Mouse (Mus musculus) liver, embryonic 15.5 days (tissue): Measurements from ENCODE around the gene Akr1d1. TPM values are rescaled to one million over a fixed set of nuclear protein-coding genes. Genes with fewer than 3 reads are reported as not detected.

Experiments used
- ATAC-seq: fragments of 200-750 bp; cut with Nextera tagmentation; 2 replicates; pipeline ENCODE4 v1.8.0; 2017; ENCODE audit warnings: moderate number of reproducible peaks, mild to moderate bottlenecking, moderate library complexity; ENCODE audit not compliant: insufficient read depth
- H3K27ac ChIP-seq: fragments of 300-500 bp; sonication (generic); replicated peaks from 2 replicates; pipeline ENCODE4 v1.5.1; 2015; ENCODE audit warnings: mild to moderate bottlenecking, inconsistent platforms
- H3K27me3 ChIP-seq: fragments of 300-500 bp; sonication (generic); 2 replicates; pipeline ENCODE4 v1.6.1; 2015; ENCODE audit warnings: mild to moderate bottlenecking, inconsistent platforms
- H3K36me3 ChIP-seq: fragments of 300-500 bp; sonication (generic); replicated peaks from 2 replicates; pipeline ENCODE4 v1.6.1; 2015; ENCODE audit warnings: moderate library complexity, mild to moderate bottlenecking, inconsistent platforms
- H3K4me1 ChIP-seq: fragments of 300-500 bp; sonication (generic); replicated peaks from 2 replicates; pipeline ENCODE4 v1.6.1; 2015; ENCODE audit warnings: inconsistent platforms
- H3K4me2 ChIP-seq: fragments of 300-500 bp; sonication (generic); 2 replicates; pipeline ENCODE4 v1.6.1; 2015; ENCODE audit warnings: moderate library complexity, mild to moderate bottlenecking, inconsistent platforms
- H3K4me3 ChIP-seq: fragments of 300-500 bp; sonication (generic); replicated peaks from 2 replicates; pipeline ENCODE4 v1.5.1; 2015; ENCODE audit warnings: mild to moderate bottlenecking, inconsistent platforms
- H3K9ac ChIP-seq: fragments of 300-500 bp; sonication (generic); 2 replicates; pipeline ENCODE4 v1.6.1; 2015; ENCODE audit warnings: moderate library complexity, mild to moderate bottlenecking, inconsistent platforms
- H3K9me3 ChIP-seq: fragments of 300-500 bp; sonication (generic); replicated peaks from 2 replicates; pipeline ENCODE4 v1.6.1; 2016; ENCODE audit warnings: inconsistent platforms
- WGBS: fragments of 180-500 bp; shearing (Covaris S2); methylation state at CpG from one replicate; pipeline ENCODE4 v1.1.7; 2015; ENCODE audit warnings: mixed read lengths; ENCODE audit not compliant: insufficient replicate concordance; 5-methylcytosine and 5-hydroxymethylcytosine counted together
- polyA plus RNA-seq: library from polyadenylated mRNA; unstranded; fragments of >200 nt; fragmentation: Nextera tagmentation; extraction: Ambion mirVana; gene quantifications from 2 replicates; pipeline ENCODE4 v1.2.1, GENCODE M21; 2015

Gene Akr1d1
- 8.7 and 9.8 TPM in 2 replicates for polyA plus RNA-seq

GRCm38 (mm10) chr6:37529940-37530339 is at the start of gene Akr1d1:
Gene Akr1d1, plus strand, starts transcription at chr6:37530173.
- ATAC-seq = peak; percentile 57; the same call in 1 of the 2 replicates

GRCm38 (mm10) chr6:37481147-37481546 is 48.8 kb upstream of the Akr1d1 start:
- Histone ChIP-seq H3K9me3 (no peaks in the 10 kb centered on the region), H3K36me3 (no peaks in the 10 kb centered on the region), H3K27ac (no peak overlapping the region), H3K9ac (no peak overlapping the region), H3K4me2 (no peak overlapping the region), H3K4me3 (no peak overlapping the region), H3K4me1 (peaks cover 10% of the 10 kb centered on the region; the same call in 1 of the 2 replicates), H3K27me3 (no peaks in the 10 kb centered on the region)
- ATAC-seq = no peak
- 64% methylated on average over 3 of the region's 3 CpGs for WGBS

More at GRCm38 (mm10) chr6:37529940-37530339, at the start of gene Akr1d1:
- Histone ChIP-seq H3K4me1 (no peaks in the 10 kb centered on the region), H3K4me2 (peak within 1 kb of the TSS; percentile 25), H3K27me3 (no peaks in the 10 kb centered on the region), H3K9ac (no peak within 1 kb of the TSS), H3K36me3 (no peaks in the 10 kb centered on the region), H3K4me3 (0 out of 2 replicates have a peak within 1 kb of the TSS, but pooled peaks have one; percentile 14), H3K9me3 (no peaks in the 10 kb centered on the region), H3K27ac (no peak within 1 kb of the TSS)
- 69% methylated on average over 4 of the region's 4 CpGs for WGBS

GRCm38 (mm10) chr6:37483262-37483661 is 46.7 kb upstream of the Akr1d1 start:
- no peak overlapping the region for H3K4me3 ChIP-seq
- ATAC-seq = no peak
- no peaks in the 10 kb centered on the region for H3K36me3 ChIP-seq
- WGBS = 14% methylated on average over 5 of the region's 5 CpGs
- H3K9me3 ChIP-seq = no peaks in the 10 kb centered on the region
- no peaks in the 10 kb centered on the region for H3K27me3 ChIP-seq
- H3K27ac ChIP-seq = no peak overlapping the region
- peaks cover 9% of the 10 kb centered on the region; the same call in 1 of the 2 replicates for H3K4me1 ChIP-seq
- 0 out of 2 replicates have a peak overlapping the region, but pooled peaks have one; percentile 7 for H3K4me2 ChIP-seq
- no peak overlapping the region for H3K9ac ChIP-seq

- Histone ChIP-seq H3K4me1 (peaks cover 5% of the 10 kb centered on the region; the same call in 1 of the 2 replicates), H3K4me3 (no peak overlapping the region), H3K9me3 (no peaks in the 10 kb centered on the region), H3K27ac (no peak overlapping the region), H3K4me2 (no peak overlapping the region), H3K36me3 (no peaks in the 10 kb centered on the region), H3K27me3 (no peaks in the 10 kb centered on the region), H3K9ac (no peak overlapping the region)
- ATAC-seq = no peak
- 44% methylated on average over 1 of the region's 1 CpGs for WGBS
Observed at GRCm38 (mm10) chr6:37484588-37485070, 45.3 kb upstream of the Akr1d1 start.

- H3K4me3 ChIP-seq = no peak overlapping the region
- H3K27ac ChIP-seq = no peak overlapping the region
- H3K36me3 ChIP-seq = no peaks in the 10 kb centered on the region
- H3K9ac ChIP-seq = no peak overlapping the region
- no peak for ATAC-seq
- WGBS = 53% methylated on average over 4 of the region's 4 CpGs
- H3K4me1 ChIP-seq = peaks cover 5% of the 10 kb centered on the region; the same call in 1 of the 2 replicates
- no peaks in the 10 kb centered on the region for H3K27me3 ChIP-seq
- H3K9me3 ChIP-seq = no peaks in the 10 kb centered on the region
- H3K4me2 ChIP-seq = no peak overlapping the region
Observed at GRCm38 (mm10) chr6:37486502-37486901, 43.5 kb upstream of the Akr1d1 start.

- no peaks in the 10 kb centered on the region for H3K27me3 ChIP-seq
- ATAC-seq = no peak
- H3K36me3 ChIP-seq = no peaks in the 10 kb centered on the region
- no peaks in the 10 kb centered on the region for H3K4me1 ChIP-seq
- no peaks in the 10 kb centered on the region for H3K9me3 ChIP-seq
- WGBS = 46% methylated on average over 3 of the region's 3 CpGs
- H3K9ac ChIP-seq = no peak overlapping the region
- H3K4me3 ChIP-seq = no peak overlapping the region
- H3K4me2 ChIP-seq = no peak overlapping the region
- H3K27ac ChIP-seq = no peak overlapping the region
Observed at GRCm38 (mm10) chr6:37492241-37492640, 37.7 kb upstream of the Akr1d1 start.

- no peak overlapping the region for H3K27ac ChIP-seq
- no peaks in the 10 kb centered on the region for H3K4me1 ChIP-seq
- 13% methylated on average over 1 of the region's 1 CpGs for WGBS
- H3K9me3 ChIP-seq = peaks cover 4% of the 10 kb centered on the region; the same call in 1 of the 2 replicates
- H3K4me3 ChIP-seq = no peak overlapping the region
- H3K36me3 ChIP-seq = no peaks in the 10 kb centered on the region
- ATAC-seq = no peak
- H3K4me2 ChIP-seq = no peak overlapping the region
- no peaks in the 10 kb centered on the region for H3K27me3 ChIP-seq
- H3K9ac ChIP-seq = no peak overlapping the region
Observed at GRCm38 (mm10) chr6:37494957-37495356, 35.0 kb upstream of the Akr1d1 start.

GRCm38 (mm10) chr6:37496866-37497265 is 33.1 kb upstream of the Akr1d1 start:
- Histone ChIP-seq H3K4me1 (no peaks in the 10 kb centered on the region), H3K4me2 (no peak overlapping the region), H3K9ac (no peak overlapping the region), H3K4me3 (no peak overlapping the region), H3K36me3 (no peaks in the 10 kb centered on the region), H3K27me3 (no peaks in the 10 kb centered on the region), H3K9me3 (peaks cover 4% of the 10 kb centered on the region; the same call in 1 of the 2 replicates), H3K27ac (no peak overlapping the region)
- no peak for ATAC-seq
- WGBS = 76% methylated on average over 1 of the region's 1 CpGs

GRCm38 (mm10) chr6:37505588-37505987 is 24.4 kb upstream of the Akr1d1 start:
- Histone ChIP-seq H3K27me3 (no peaks in the 10 kb centered on the region), H3K27ac (no peak overlapping the region), H3K4me2 (no peak overlapping the region), H3K9ac (no peak overlapping the region), H3K9me3 (no peaks in the 10 kb centered on the region), H3K36me3 (no peaks in the 10 kb centered on the region), H3K4me1 (no peaks in the 10 kb centered on the region), H3K4me3 (no peak overlapping the region)
- ATAC-seq = no peak
- WGBS = 64% methylated on average over 2 of the region's 2 CpGs

GRCm38 (mm10) chr6:37506909-37507515 is 23.0 kb upstream of the Akr1d1 start:
- H3K27me3 ChIP-seq = no peaks in the 10 kb centered on the region
- no peak overlapping the region for H3K4me2 ChIP-seq
- H3K4me1 ChIP-seq = no peaks in the 10 kb centered on the region
- H3K9ac ChIP-seq = no peak overlapping the region
- 60% methylated on average over 3 of the region's 3 CpGs for WGBS
- H3K9me3 ChIP-seq = no peaks in the 10 kb centered on the region
- H3K36me3 ChIP-seq = no peaks in the 10 kb centered on the region
- ATAC-seq = no peak
- no peak overlapping the region for H3K27ac ChIP-seq
- H3K4me3 ChIP-seq = no peak overlapping the region

- ATAC-seq = peak; percentile 37
- H3K4me1 ChIP-seq = no peaks in the 10 kb centered on the region
- H3K36me3 ChIP-seq = no peaks in the 10 kb centered on the region
- H3K4me3 ChIP-seq = no peak overlapping the region
- no peak overlapping the region for H3K4me2 ChIP-seq
- no peaks in the 10 kb centered on the region for H3K9me3 ChIP-seq
- no peaks in the 10 kb centered on the region for H3K27me3 ChIP-seq
- H3K27ac ChIP-seq = no peak overlapping the region
- H3K9ac ChIP-seq = no peak overlapping the region
Observed at GRCm38 (mm10) chr6:37510786-37511185, 19.2 kb upstream of the Akr1d1 start.
